Mouse (Mus musculus): Measurements from ENCODE around the gene Fstl4. TPM values are rescaled to one million over a fixed set of nuclear protein-coding genes. Genes with fewer than 3 reads are reported as not detected.

Gene Fstl4
- total and polyA plus RNA-seq, 2 experiments from 2014 or later: 7.4 to 8.1 TPM

GRCm38 (mm10) chr11:52820336-52820905 is 56.0 kb downstream of the Fstl4 start:
- Histone ChIP-seq H3K27ac (ENCODE audit: low read depth, low read length) (no peak overlapping the region), H3K4me2 (ENCODE audit: low read depth) (no peak overlapping the region), H3K9ac (no peak overlapping the region), H3K9me3 (ENCODE audit: low read length) (no peaks in the 10 kb centered on the region), H3K4me3 (ENCODE audit: low read depth, low read length) (no peak overlapping the region), H3K4me1 (ENCODE audit: insufficient read depth) (no peaks in the 10 kb centered on the region), H3K27me3 (ENCODE audit: insufficient read depth, low read length) (no peaks in the 10 kb centered on the region), H3K36me3 (ENCODE audit: insufficient read depth) (no peaks in the 10 kb centered on the region)
- ATAC-seq (peak; percentile 23; the same call in 1 of the 2 replicates), DNase-seq (no peak)
- TF ChIP-seq CTCF (IDR thresholded peaks at IDR 0.05; ENCODE audit: low read depth): no peak
- 14% methylated on average over 2 of the region's 2 CpGs for WGBS

DNA sequence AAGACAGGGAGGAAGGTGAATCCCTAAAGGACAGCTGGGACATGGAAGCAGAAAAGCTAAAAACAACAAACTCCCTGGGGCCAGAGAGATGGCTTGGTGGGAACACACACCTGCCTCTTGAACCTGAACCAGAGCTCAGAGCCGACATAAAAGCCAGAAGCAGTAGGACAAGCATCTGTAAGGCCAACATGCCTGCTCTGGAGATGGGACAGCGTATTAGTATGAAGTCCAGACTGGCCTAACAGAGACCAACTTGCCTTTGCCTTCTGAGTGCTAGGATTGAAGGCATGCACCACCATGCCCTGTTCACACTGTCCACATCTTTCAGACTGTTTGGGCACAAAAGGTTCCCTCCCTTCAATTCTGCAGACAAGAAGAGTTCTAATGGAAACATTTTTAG is 62.2 kb downstream of the Fstl4 start:
- no peak for TF ChIP-seq CTCF (IDR thresholded peaks at IDR 0.05; ENCODE audit: low read depth)
- Histone ChIP-seq H3K9me3 (ENCODE audit: low read length) (no peaks in the 10 kb centered on the region), H3K4me3 (ENCODE audit: low read depth, low read length) (no peak overlapping the region), H3K4me1 (ENCODE audit: insufficient read depth) (no peaks in the 10 kb centered on the region), H3K4me2 (ENCODE audit: low read depth) (no peak overlapping the region), H3K27ac (ENCODE audit: low read depth, low read length) (no peak overlapping the region), H3K9ac (no peak overlapping the region), H3K36me3 (ENCODE audit: insufficient read depth) (no peaks in the 10 kb centered on the region), H3K27me3 (ENCODE audit: insufficient read depth, low read length) (no peaks in the 10 kb centered on the region)
- DNase-seq (no peak), ATAC-seq (no peak)
- 82% methylated on average over 2 of the region's 2 CpGs for WGBS

DNA sequence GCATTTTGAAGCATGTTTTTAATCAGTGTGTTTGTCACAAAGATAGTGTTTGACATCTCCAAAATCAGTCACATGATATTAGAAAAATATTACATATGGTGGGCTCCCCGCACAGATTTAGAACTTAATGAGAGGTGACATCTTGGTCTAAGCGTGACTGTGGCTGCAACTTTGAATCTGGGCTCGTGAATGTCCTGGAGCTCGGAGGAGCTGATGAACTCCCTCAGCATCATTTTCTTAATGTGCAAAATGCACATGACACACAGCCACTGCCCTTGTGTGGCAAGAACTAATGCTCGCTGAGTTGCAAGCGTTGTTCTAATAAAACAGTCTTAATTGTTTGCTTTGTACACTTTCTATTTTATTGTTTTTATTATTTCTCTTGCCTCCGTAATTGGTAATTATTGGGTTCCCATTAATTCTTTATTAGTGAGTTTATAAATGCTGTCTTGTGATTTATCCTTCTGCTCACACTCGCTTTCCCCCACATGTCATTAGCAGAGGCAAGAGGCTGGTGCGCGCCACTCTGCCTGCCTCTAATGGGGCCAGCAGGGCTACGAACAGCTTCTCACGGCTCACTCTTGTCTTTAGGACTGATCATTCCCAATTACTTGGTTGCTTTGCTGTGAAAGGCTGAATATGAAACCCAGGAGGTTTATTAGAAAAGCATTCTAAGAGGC is 67.3 kb downstream of the Fstl4 start:
- WGBS: 33% methylated on average over 12 of the region's 12 CpGs
- DNase-seq (no peak), ATAC-seq (no peak)
- Histone ChIP-seq H3K4me3 (ENCODE audit: low read depth, low read length) (no peak overlapping the region), H3K9me3 (ENCODE audit: low read length) (no peaks in the 10 kb centered on the region), H3K27ac (ENCODE audit: low read depth, low read length) (no peak overlapping the region), H3K4me1 (ENCODE audit: insufficient read depth) (no peaks in the 10 kb centered on the region), H3K36me3 (ENCODE audit: insufficient read depth) (no peaks in the 10 kb centered on the region), H3K27me3 (ENCODE audit: insufficient read depth, low read length) (no peaks in the 10 kb centered on the region), H3K4me2 (ENCODE audit: low read depth) (no peak overlapping the region), H3K9ac (no peak overlapping the region)
- TF ChIP-seq CTCF (IDR thresholded peaks at IDR 0.05; ENCODE audit: low read depth): no peak

GRCm38 (mm10) chr11:52832311-52832675 is 67.9 kb downstream of the Fstl4 start:
- no peak for DNase-seq
- H3K9ac ChIP-seq: no peak overlapping the region
- H3K27ac ChIP-seq (ENCODE audit: low read depth, low read length): no peak overlapping the region
- 88% methylated on average over 1 of the region's 1 CpGs for WGBS
- no peak overlapping the region for H3K4me3 ChIP-seq (ENCODE audit: low read depth, low read length)
- no peaks in the 10 kb centered on the region for H3K36me3 ChIP-seq (ENCODE audit: insufficient read depth)
- H3K27me3 ChIP-seq (ENCODE audit: insufficient read depth, low read length): no peaks in the 10 kb centered on the region
- H3K9me3 ChIP-seq (ENCODE audit: low read length): no peaks in the 10 kb centered on the region
- no peaks in the 10 kb centered on the region for H3K4me1 ChIP-seq (ENCODE audit: insufficient read depth)
- TF ChIP-seq CTCF (IDR thresholded peaks at IDR 0.05; ENCODE audit: low read depth): no peak
- ATAC-seq: no peak
- H3K4me2 ChIP-seq (ENCODE audit: low read depth): no peak overlapping the region

DNA sequence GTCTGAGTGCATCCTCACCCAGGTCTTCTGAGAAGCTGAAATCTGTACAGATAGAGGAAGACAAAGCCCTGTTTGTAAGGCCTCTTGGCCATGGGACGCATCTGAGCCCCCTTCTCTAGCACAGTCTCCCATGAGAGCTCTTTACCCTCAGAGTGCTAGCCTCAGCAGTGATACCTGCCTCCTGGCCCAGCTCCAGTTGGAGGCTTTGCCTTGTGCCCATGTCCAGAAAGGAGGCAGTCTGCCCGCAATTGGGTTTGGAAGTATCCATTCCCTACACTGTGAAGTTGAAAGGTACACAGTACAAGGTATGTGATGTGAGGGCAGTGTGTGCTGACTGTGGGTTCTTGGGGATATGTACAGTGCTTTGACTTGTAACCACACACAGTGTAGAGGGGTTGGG is 84.3 kb downstream of the Fstl4 start:
- ATAC-seq: no peak

DNA sequence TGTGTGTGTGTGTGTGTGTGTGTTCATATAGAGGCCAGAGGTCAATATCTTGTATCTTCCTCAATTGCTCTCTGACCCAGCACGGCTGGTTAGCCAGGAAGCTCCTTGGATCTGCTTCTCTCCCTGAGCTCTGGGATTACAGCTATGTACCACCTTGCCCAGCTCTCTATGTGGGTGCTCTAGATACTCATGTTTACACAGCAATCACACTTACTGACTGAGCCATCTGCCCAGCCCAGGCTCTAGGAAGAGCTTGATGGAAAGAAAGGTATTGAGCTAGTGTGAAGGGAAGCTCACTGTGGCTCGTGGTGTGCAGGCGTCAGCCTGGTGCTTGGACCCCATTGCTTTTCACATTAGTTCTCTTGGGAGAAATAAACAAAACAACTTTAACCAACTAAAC is 85.6 kb downstream of the Fstl4 start:
- no peak for TF ChIP-seq CTCF (IDR thresholded peaks at IDR 0.05; ENCODE audit: low read depth)
- Histone ChIP-seq H3K9me3 (ENCODE audit: low read length) (no peaks in the 10 kb centered on the region), H3K36me3 (ENCODE audit: insufficient read depth) (no peaks in the 10 kb centered on the region), H3K27ac (ENCODE audit: low read depth, low read length) (no peak overlapping the region), H3K27me3 (ENCODE audit: insufficient read depth, low read length) (no peaks in the 10 kb centered on the region), H3K9ac (no peak overlapping the region), H3K4me1 (ENCODE audit: insufficient read depth) (no peaks in the 10 kb centered on the region), H3K4me3 (ENCODE audit: low read depth, low read length) (no peak overlapping the region), H3K4me2 (ENCODE audit: low read depth) (no peak overlapping the region)
- no peak for DNase-seq
- WGBS: 85% methylated on average over 3 of the region's 3 CpGs
- ATAC-seq: no peak

More for the DNA sequence above, 84.3 kb downstream of the Fstl4 start:
- Histone ChIP-seq H3K27ac (ENCODE audit: low read depth, low read length) (no peak overlapping the region), H3K4me1 (ENCODE audit: insufficient read depth) (no peaks in the 10 kb centered on the region), H3K36me3 (ENCODE audit: insufficient read depth) (no peaks in the 10 kb centered on the region), H3K27me3 (ENCODE audit: insufficient read depth, low read length) (no peaks in the 10 kb centered on the region), H3K9me3 (ENCODE audit: low read length) (no peaks in the 10 kb centered on the region), H3K9ac (no peak overlapping the region), H3K4me3 (ENCODE audit: low read depth, low read length) (no peak overlapping the region), H3K4me2 (ENCODE audit: low read depth) (no peak overlapping the region)
- WGBS: 89% methylated on average over 2 of the region's 2 CpGs
- no peak for TF ChIP-seq CTCF (IDR thresholded peaks at IDR 0.05; ENCODE audit: low read depth)
- no peak for DNase-seq

- Histone ChIP-seq H3K27me3 (ENCODE audit: insufficient read depth, low read length) (no peaks in the 10 kb centered on the region), H3K9me3 (ENCODE audit: low read length) (peaks cover 6% of the 10 kb centered on the region; the same call in 1 of the 2 replicates), H3K27ac (ENCODE audit: low read depth, low read length) (peak overlapping the region; percentile 45), H3K36me3 (ENCODE audit: insufficient read depth) (no peaks in the 10 kb centered on the region), H3K4me1 (ENCODE audit: insufficient read depth) (no peaks in the 10 kb centered on the region), H3K4me3 (ENCODE audit: low read depth, low read length) (no peak overlapping the region), H3K4me2 (ENCODE audit: low read depth) (no peak overlapping the region), H3K9ac (no peak overlapping the region)
- DNase-seq (peak; percentile 77), ATAC-seq (peak; percentile 85)
- no peak for TF ChIP-seq CTCF (IDR thresholded peaks at IDR 0.05; ENCODE audit: low read depth)
- 60% methylated on average over 15 of the region's 15 CpGs for WGBS
Measured at GRCm38 (mm10) chr11:52872846-52873512, 108.5 kb downstream of the Fstl4 start.
